Mouse (Mus musculus) forebrain, embryonic 12.5 days (tissue): Measurements from ENCODE around the gene Gm21970. TPM values are rescaled to one million over a fixed set of nuclear protein-coding genes. Genes with fewer than 3 reads are reported as not detected.

Experiments
- ATAC-seq: fragments of 200-750 bp; cut with Nextera tagmentation; 2 replicates; pipeline ENCODE4 v1.8.0; 2017; ENCODE audit warnings: moderate TSS enrichment; ENCODE audit not compliant: low FRiP score
- H3K27ac ChIP-seq: fragments of 300-500 bp; sonication (generic); 2 replicates; pipeline ENCODE4 v1.5.1; 2016; ENCODE audit warnings: mild to moderate bottlenecking
- H3K27me3 ChIP-seq: fragments of 300-500 bp; sonication (generic); 2 replicates; pipeline ENCODE4 v1.6.1; 2016; ENCODE audit warnings: mild to moderate bottlenecking
- H3K36me3 ChIP-seq: fragments of 300-500 bp; sonication (generic); replicated peaks from 2 replicates; pipeline ENCODE4 v1.6.1; 2016; ENCODE audit warnings: mild to moderate bottlenecking
- H3K4me1 ChIP-seq: fragments of 300-500 bp; sonication (generic); 2 replicates; pipeline ENCODE4 v1.6.1; 2016
- H3K4me2 ChIP-seq: fragments of 300-500 bp; sonication (generic); 2 replicates; pipeline ENCODE4 v1.6.1; 2016; ENCODE audit warnings: mild to moderate bottlenecking, moderate library complexity
- H3K4me3 ChIP-seq: fragments of 300-500 bp; sonication (generic); replicated peaks from 2 replicates; pipeline ENCODE4 v1.5.1; 2016; ENCODE audit warnings: mild to moderate bottlenecking
- H3K9ac ChIP-seq: fragments of 300-500 bp; sonication (generic); 2 replicates; pipeline ENCODE4 v1.6.1; 2016; ENCODE audit warnings: mild to moderate bottlenecking
- H3K9me3 ChIP-seq: fragments of 300-500 bp; sonication (generic); 2 replicates; pipeline ENCODE4 v1.6.1; 2016
- WGBS: fragments of 180-500 bp; shearing (Covaris S2); methylation state at CpG from one replicate; pipeline ENCODE4 v1.1.7; 2016; 5-methylcytosine and 5-hydroxymethylcytosine counted together
- polyA plus RNA-seq: library from polyadenylated mRNA; unstranded; fragments of >200 nt; fragmentation: Nextera tagmentation; extraction: Ambion mirVana; gene quantifications from 2 replicates; pipeline ENCODE4 v1.2.1, GENCODE M21; 2016

The Gm21970 gene
- polyA plus RNA-seq, 1 experiment from 2014 or later = not detected

GRCm38 (mm10) chr16:91357526-91357900 lies 34.0 kb upstream of the Gm21970 start:
- Histone ChIP-seq H3K9ac (no peak overlapping the region), H3K4me3 (no peak overlapping the region), H3K27me3 (peaks cover 34% of the 10 kb centered on the region), H3K9me3 (no peaks in the 10 kb centered on the region), H3K27ac (no peak overlapping the region), H3K4me2 (no peak overlapping the region), H3K36me3 (no peaks in the 10 kb centered on the region), H3K4me1 (0 out of 2 replicates have a peak, but pooled peaks cover 2% of the 10 kb centered on the region)
- ATAC-seq = no peak
- 59% methylated on average over 10 of the region's 10 CpGs for WGBS

GRCm38 (mm10) chr16:91358555-91358954 lies 33.0 kb upstream of the Gm21970 start:
- peaks cover 24% of the 10 kb centered on the region for H3K27me3 ChIP-seq
- no peaks in the 10 kb centered on the region for H3K36me3 ChIP-seq
- ATAC-seq = 0 out of 2 replicates have a peak, but pooled peaks have one; percentile 14
- 38% methylated on average over 8 of the region's 8 CpGs for WGBS
- no peak overlapping the region for H3K27ac ChIP-seq
- no peak overlapping the region for H3K4me3 ChIP-seq
- H3K9ac ChIP-seq = no peak overlapping the region
- no peaks in the 10 kb centered on the region for H3K9me3 ChIP-seq
- H3K4me1 ChIP-seq = 0 out of 2 replicates have a peak, but pooled peaks cover 2% of the 10 kb centered on the region
- H3K4me2 ChIP-seq = no peak overlapping the region

GRCm38 (mm10) chr16:91359531-91359930 lies 32.0 kb upstream of the Gm21970 start:
- Histone ChIP-seq H3K27ac (no peak overlapping the region), H3K4me1 (0 out of 2 replicates have a peak, but pooled peaks cover 2% of the 10 kb centered on the region), H3K4me2 (no peak overlapping the region), H3K36me3 (no peaks in the 10 kb centered on the region), H3K9me3 (no peaks in the 10 kb centered on the region), H3K27me3 (peaks cover 16% of the 10 kb centered on the region), H3K9ac (no peak overlapping the region), H3K4me3 (no peak overlapping the region)
- WGBS = 87% methylated on average over 13 of the region's 13 CpGs
- ATAC-seq = no peak

- Histone ChIP-seq H3K27ac (no peak overlapping the region), H3K4me2 (no peak overlapping the region), H3K36me3 (no peaks in the 10 kb centered on the region), H3K4me3 (no peak overlapping the region), H3K9ac (no peak overlapping the region), H3K4me1 (0 out of 2 replicates have a peak, but pooled peaks cover 2% of the 10 kb centered on the region), H3K27me3 (peaks cover 15% of the 10 kb centered on the region), H3K9me3 (no peaks in the 10 kb centered on the region)
- 66% methylated on average over 3 of the region's 3 CpGs for WGBS
- ATAC-seq = no peak
These were observed 31.4 kb upstream of the Gm21970 start for GRCm38 (mm10) chr16:91360162-91360561.

GRCm38 (mm10) chr16:91362006-91362405 lies 29.5 kb upstream of the Gm21970 start:
- Histone ChIP-seq H3K9me3 (no peaks in the 10 kb centered on the region), H3K27ac (no peak overlapping the region), H3K4me1 (0 out of 2 replicates have a peak, but pooled peaks cover 2% of the 10 kb centered on the region), H3K4me3 (no peak overlapping the region), H3K27me3 (peaks cover 5% of the 10 kb centered on the region), H3K36me3 (no peaks in the 10 kb centered on the region), H3K4me2 (no peak overlapping the region), H3K9ac (no peak overlapping the region)
- no peak for ATAC-seq
- WGBS = 74% methylated on average over 2 of the region's 2 CpGs

GRCm38 (mm10) chr16:91362616-91363272 lies 28.8 kb upstream of the Gm21970 start:
- H3K9me3 ChIP-seq = no peaks in the 10 kb centered on the region
- peaks cover 3% of the 10 kb centered on the region for H3K27me3 ChIP-seq
- H3K27ac ChIP-seq = no peak overlapping the region
- H3K4me1 ChIP-seq = 0 out of 2 replicates have a peak, but pooled peaks cover 2% of the 10 kb centered on the region
- H3K4me3 ChIP-seq = no peak overlapping the region
- no peak overlapping the region for H3K9ac ChIP-seq
- no peak overlapping the region for H3K4me2 ChIP-seq
- H3K36me3 ChIP-seq = no peaks in the 10 kb centered on the region
- ATAC-seq = no peak
- 78% methylated on average over 12 of the region's 12 CpGs for WGBS

GRCm38 (mm10) chr16:91363483-91363882 lies 28.0 kb upstream of the Gm21970 start:
- Histone ChIP-seq H3K9me3 (no peaks in the 10 kb centered on the region), H3K36me3 (no peaks in the 10 kb centered on the region), H3K27me3 (no peaks in the 10 kb centered on the region; the same call in 1 of the 2 replicates), H3K4me3 (no peak overlapping the region), H3K27ac (0 out of 2 replicates have a peak overlapping the region, but pooled peaks have one; percentile 42), H3K4me2 (no peak overlapping the region), H3K9ac (no peak overlapping the region), H3K4me1 (0 out of 2 replicates have a peak, but pooled peaks cover 2% of the 10 kb centered on the region)
- ATAC-seq = no peak
- 38% methylated on average over 3 of the region's 3 CpGs for WGBS

- no peaks in the 10 kb centered on the region for H3K4me1 ChIP-seq
- no peak for ATAC-seq
These were observed 25.0 kb upstream of the Gm21970 start for GRCm38 (mm10) chr16:91366567-91366966.

GRCm38 (mm10) chr16:91367066-91367465 lies 24.5 kb upstream of the Gm21970 start:
- 91% methylated on average over 2 of the region's 2 CpGs for WGBS
- no peak for ATAC-seq

More at GRCm38 (mm10) chr16:91366567-91366966, 25.0 kb upstream of the Gm21970 start:
- H3K9ac ChIP-seq = no peak overlapping the region
- no peaks in the 10 kb centered on the region; the same call in 1 of the 2 replicates for H3K27me3 ChIP-seq
- H3K9me3 ChIP-seq = no peaks in the 10 kb centered on the region
- no peak overlapping the region for H3K27ac ChIP-seq
- no peaks in the 10 kb centered on the region for H3K36me3 ChIP-seq
- no peak overlapping the region for H3K4me3 ChIP-seq
- no peak overlapping the region for H3K4me2 ChIP-seq

GRCm38 (mm10) chr16:91372577-91373472 lies 18.7 kb upstream of the Gm21970 start, which contains the start of gene Ifnar2:
Gene Ifnar2 (plus strand): TSS chr16:91372783.
- Histone ChIP-seq H3K9ac (peak within 1 kb of the TSS; percentile 76), H3K27ac (peak within 1 kb of the TSS; percentile 86), H3K4me1 (peaks cover 21% of the 10 kb centered on the region), H3K9me3 (no peaks in the 10 kb centered on the region), H3K4me3 (peak within 1 kb of the TSS; percentile 57), H3K27me3 (no peaks in the 10 kb centered on the region), H3K36me3 (peaks cover 10% of the 10 kb centered on the region; the same call in 1 of the 2 replicates), H3K4me2 (peak within 1 kb of the TSS; percentile 70)
- peak; percentile 93 for ATAC-seq
- under 1% methylated on average over 59 of the region's 62 CpGs for WGBS

More at GRCm38 (mm10) chr16:91367066-91367465, 24.5 kb upstream of the Gm21970 start:
- H3K27me3 ChIP-seq = no peaks in the 10 kb centered on the region; the same call in 1 of the 2 replicates
- H3K36me3 ChIP-seq = no peaks in the 10 kb centered on the region
- H3K9me3 ChIP-seq = no peaks in the 10 kb centered on the region
- H3K9ac ChIP-seq = no peak overlapping the region
- no peak overlapping the region for H3K4me3 ChIP-seq
- H3K4me1 ChIP-seq = no peaks in the 10 kb centered on the region
- no peak overlapping the region for H3K27ac ChIP-seq
- H3K4me2 ChIP-seq = no peak overlapping the region

GRCm38 (mm10) chr16:91373473-91374252 lies 17.9 kb upstream of the Gm21970 start:
- H3K36me3 ChIP-seq = peaks cover 10% of the 10 kb centered on the region; the same call in 1 of the 2 replicates
- peak overlapping the region; percentile 76 for H3K9ac ChIP-seq
- no peak for ATAC-seq
- peaks cover 22% of the 10 kb centered on the region for H3K4me1 ChIP-seq
- peak overlapping the region; percentile 70 for H3K4me2 ChIP-seq
- peak overlapping the region; percentile 86 for H3K27ac ChIP-seq
- H3K4me3 ChIP-seq = peak overlapping the region; percentile 57
- H3K9me3 ChIP-seq = no peaks in the 10 kb centered on the region
- WGBS = 42% methylated on average over 13 of the region's 13 CpGs
- no peaks in the 10 kb centered on the region for H3K27me3 ChIP-seq
